In the genomic region with DNA sequence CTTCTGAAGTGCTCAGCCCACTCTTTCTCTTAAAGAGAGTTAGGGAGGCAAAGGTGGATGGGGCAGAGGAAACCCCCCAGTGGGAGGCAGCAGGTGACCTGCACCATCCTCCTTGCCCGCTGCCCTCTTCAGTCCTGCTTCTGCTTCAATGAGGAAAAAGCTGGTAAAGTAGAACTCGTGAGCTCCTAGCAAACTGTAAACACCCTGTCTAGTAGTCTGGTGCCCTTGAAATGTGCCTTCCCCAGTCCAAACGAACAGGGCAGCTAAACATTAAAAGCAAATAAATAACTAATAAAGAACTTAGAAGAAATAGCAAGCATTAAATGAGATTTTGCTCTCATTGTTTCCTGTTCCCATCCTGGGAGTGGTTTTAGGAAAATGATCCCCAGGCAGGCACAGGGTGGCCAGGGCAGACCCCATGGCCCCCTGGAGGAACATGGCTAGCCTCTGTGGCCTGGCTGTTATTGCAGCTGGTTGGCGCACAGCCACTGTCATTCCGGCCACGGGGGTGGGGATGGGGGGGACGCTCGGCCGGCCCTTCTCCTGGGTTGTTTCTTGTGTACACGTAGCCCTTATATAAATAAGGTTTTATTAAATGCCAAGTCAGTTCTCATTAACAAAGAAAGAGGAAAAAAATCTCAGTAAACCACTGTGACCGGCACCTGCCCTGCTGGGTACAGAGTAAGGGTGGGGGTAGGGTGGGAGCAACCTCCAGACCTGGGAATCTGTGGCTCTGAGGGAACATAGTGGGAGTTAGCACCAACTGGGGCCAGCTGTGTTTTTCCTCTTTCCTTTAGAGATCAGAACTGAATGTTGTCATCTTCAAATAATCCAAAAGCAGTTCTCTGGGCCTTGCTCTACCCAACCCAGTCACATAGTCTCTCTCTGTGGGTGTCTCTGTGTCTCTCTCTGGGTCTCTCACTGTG, we compare ENCODE assay signal across 9 mouse cellular contexts. TPM values are rescaled to one million over a fixed set of nuclear protein-coding genes. Genes with fewer than 3 reads are reported as not detected.
DNase-seq lines count a peak whose midpoint lies in the region; ATAC-seq and TF ChIP-seq lines count a peak whose summit lies in the region.
"Had no signal": no experiment of that assay in that cellular context is flagged by ENCODE, and none has a peak within 500 bp of the region (broad histone marks: within the 10 kb centered on the region; RNA-seq: fewer than 3 reads in every experiment).

No protein-coding gene starts in this region.

- no peak overlapping the region for H3K4me3 ChIP-seq in liver, adult 2 months (ENCODE audit: insufficient read depth, low read depth, low read length)
- no peak overlapping the region for H3K4me3 ChIP-seq in liver, embryonic 11.5 days (ENCODE audit: low read depth, low read length)
- H3K4me3 ChIP-seq in embryonic facial prominence, embryonic 15.5 days (replicated peaks) = no peak overlapping the region
- no peak overlapping the region for H3K4me3 ChIP-seq in hindbrain, embryonic 16.5 days (ENCODE audit: low read length)
- H3K4me3 ChIP-seq in limb, embryonic 15.5 days = no peak overlapping the region
- H3K4me3 ChIP-seq in forebrain, embryonic 12.5 days (replicated peaks) = no peak overlapping the region

- no peaks in the 10 kb centered on the region for H3K79me2 ChIP-seq in liver, adult 2 months (ENCODE audit: control insufficient read depth, insufficient read depth, low read length)

- peak overlapping the region; percentile 96 for H3K27ac ChIP-seq in liver, adult 2 months (replicated peaks; ENCODE audit: insufficient read depth, low read depth, low read length)
- no peak overlapping the region for H3K27ac ChIP-seq in liver, embryonic 11.5 days (ENCODE audit: low read depth, low read length)
- H3K27ac ChIP-seq in embryonic facial prominence, embryonic 15.5 days (replicated peaks) = no peak overlapping the region; the same call in 1 of the 2 replicates
- H3K27ac ChIP-seq in hindbrain, embryonic 16.5 days (ENCODE audit: low read depth, low read length) = no peak overlapping the region
- 0 out of 2 replicates have a peak overlapping the region, but pooled peaks have one; percentile 17 for H3K27ac ChIP-seq in limb, embryonic 15.5 days
- H3K27ac ChIP-seq in forebrain, embryonic 12.5 days = no peak overlapping the region

- DNase-seq in liver, adult 2 months (ENCODE audit: extremely low read depth, low read depth, low spot score) = peak; percentile 70
- DNase-seq in liver, embryonic 11.5 days (ENCODE audit: low spot score) = no peak
- DNase-seq in frontal cortex, adult 2 months (ENCODE audit: extremely low spot score in 1 of 2, low spot score in 1 of 2) = no peak
- DNase-seq in frontal cortex, postnatal 25 days (ENCODE audit: low spot score in 2 of 2) = no peak

- H3K9me3 ChIP-seq in liver, embryonic 11.5 days (ENCODE audit: control insufficient read depth, low read length) = no peaks in the 10 kb centered on the region
- no peaks in the 10 kb centered on the region for H3K9me3 ChIP-seq in embryonic facial prominence, embryonic 15.5 days (replicated peaks)
- no peaks in the 10 kb centered on the region for H3K9me3 ChIP-seq in hindbrain, embryonic 16.5 days (ENCODE audit: control insufficient read depth, low read length)
- no peaks in the 10 kb centered on the region for H3K9me3 ChIP-seq in limb, embryonic 15.5 days
- H3K9me3 ChIP-seq in forebrain, embryonic 12.5 days = no peaks in the 10 kb centered on the region

- H3K4me2 ChIP-seq in liver, embryonic 11.5 days = no peak overlapping the region
- H3K4me2 ChIP-seq in embryonic facial prominence, embryonic 15.5 days (replicated peaks) = no peak overlapping the region
- H3K4me2 ChIP-seq in hindbrain, embryonic 16.5 days (ENCODE audit: low read length) = no peak overlapping the region
- no peak overlapping the region for H3K4me2 ChIP-seq in limb, embryonic 15.5 days
- no peak overlapping the region for H3K4me2 ChIP-seq in forebrain, embryonic 12.5 days

- H3K9ac ChIP-seq in liver, adult 2 months (ENCODE audit: low read depth, low read length) = peak overlapping the region; percentile 50; the same call in 1 of the 2 replicates
- no peak overlapping the region for H3K9ac ChIP-seq in liver, embryonic 11.5 days (ENCODE audit: low read depth, low read length)
- no peak overlapping the region for H3K9ac ChIP-seq in embryonic facial prominence, embryonic 15.5 days
- no peak overlapping the region for H3K9ac ChIP-seq in hindbrain, embryonic 16.5 days (ENCODE audit: low read depth, low read length)
- no peak overlapping the region for H3K9ac ChIP-seq in limb, embryonic 15.5 days
- H3K9ac ChIP-seq in forebrain, embryonic 12.5 days = no peak overlapping the region

- H3K36me3 ChIP-seq in liver, adult 2 months (ENCODE audit: control insufficient read depth, insufficient read depth, low read length) = no peaks in the 10 kb centered on the region
- no peaks in the 10 kb centered on the region for H3K36me3 ChIP-seq in liver, embryonic 11.5 days (ENCODE audit: control insufficient read depth, insufficient read depth, low read length)
- H3K36me3 ChIP-seq in embryonic facial prominence, embryonic 15.5 days = no peaks in the 10 kb centered on the region
- no peaks in the 10 kb centered on the region for H3K36me3 ChIP-seq in hindbrain, embryonic 16.5 days (ENCODE audit: control insufficient read depth, insufficient read depth, low read length)
- no peaks in the 10 kb centered on the region for H3K36me3 ChIP-seq in limb, embryonic 15.5 days
- H3K36me3 ChIP-seq in forebrain, embryonic 12.5 days (replicated peaks) = no peaks in the 10 kb centered on the region

- H3K27me3 ChIP-seq in liver, adult 2 months (ENCODE audit: control insufficient read depth, insufficient read depth, low read length) = no peaks in the 10 kb centered on the region
- H3K27me3 ChIP-seq in liver, embryonic 11.5 days (replicated peaks; ENCODE audit: control insufficient read depth, insufficient read depth, low read length) = no peaks in the 10 kb centered on the region
- no peaks in the 10 kb centered on the region for H3K27me3 ChIP-seq in embryonic facial prominence, embryonic 15.5 days
- no peaks in the 10 kb centered on the region for H3K27me3 ChIP-seq in hindbrain, embryonic 16.5 days (replicated peaks; ENCODE audit: control insufficient read depth, insufficient read depth, low read length)
- no peaks in the 10 kb centered on the region for H3K27me3 ChIP-seq in limb, embryonic 15.5 days
- H3K27me3 ChIP-seq in forebrain, embryonic 12.5 days = peaks cover 43% of the 10 kb centered on the region
- H3K27me3 ChIP-seq: Patski had no signal

- no peak for ATAC-seq in liver, embryonic 11.5 days (replicated peaks; ENCODE audit: low FRiP score)
- peak; percentile 48; the same call in 1 of the 2 replicates for ATAC-seq in embryonic facial prominence, embryonic 15.5 days (ENCODE audit: insufficient number of reproducible peaks, low FRiP score, low TSS enrichment, low read depth)
- ATAC-seq in hindbrain, embryonic 16.5 days = peak; percentile 48; the same call in 1 of the 2 replicates
- ATAC-seq in limb, embryonic 15.5 days (ENCODE audit: insufficient number of reproducible peaks, low FRiP score, low TSS enrichment, low read depth) = peak; percentile 41; the same call in 1 of the 2 replicates
- ATAC-seq in forebrain, embryonic 12.5 days (ENCODE audit: low FRiP score) = no peak
- ATAC-seq: Patski had no signal

- WGBS in liver, adult 2 months = 19% methylated on average over 11 of the region's 11 CpGs
- 62% methylated on average over 11 of the region's 11 CpGs for WGBS in liver, embryonic 11.5 days
- 48% methylated on average over 11 of the region's 11 CpGs for WGBS in embryonic facial prominence, embryonic 15.5 days
- WGBS in hindbrain, embryonic 16.5 days = 49% methylated on average over 11 of the region's 11 CpGs
- 28% methylated on average over 11 of the region's 11 CpGs for WGBS in limb, embryonic 15.5 days
- WGBS in forebrain, embryonic 12.5 days = 61% methylated on average over 11 of the region's 11 CpGs

- H3K4me1 ChIP-seq in liver, adult 2 months (ENCODE audit: control insufficient read depth, insufficient read depth, low read length) = peaks cover 17% of the 10 kb centered on the region
- peaks cover 8% of the 10 kb centered on the region; the same call in 1 of the 2 replicates for H3K4me1 ChIP-seq in liver, embryonic 11.5 days (replicated peaks; ENCODE audit: control insufficient read depth, insufficient read depth, low read length)
- peaks cover 24% of the 10 kb centered on the region for H3K4me1 ChIP-seq in embryonic facial prominence, embryonic 15.5 days
- H3K4me1 ChIP-seq in hindbrain, embryonic 16.5 days (ENCODE audit: control insufficient read depth, insufficient read depth, low read depth, low read length) = peaks cover 4% of the 10 kb centered on the region; the same call in 1 of the 2 replicates
- H3K4me1 ChIP-seq in limb, embryonic 15.5 days = peaks cover 26% of the 10 kb centered on the region
- H3K4me1 ChIP-seq in forebrain, embryonic 12.5 days = 0 out of 2 replicates have a peak, but pooled peaks cover under 1% of the 10 kb centered on the region

- TF ChIP-seq CTCF in liver, adult 2 months (IDR thresholded peaks at IDR 0.05; ENCODE audit: low read depth, low read length) = no peak

- no peak for TF ChIP-seq POLR2A in liver, adult 2 months (IDR thresholded peaks at IDR 0.05; ENCODE audit: extremely low read depth, insufficient read depth, low read length)

RNA-seq across cellular contexts. Expression of gene Abca4, which starts 28.7 kb away (rescaled TPM):
- 0.20 and 0.37 TPM in 2 replicates for total RNA-seq in liver, adult 2 months (2014; rRNA removed)
- polyA plus RNA-seq in liver, adult 2 months (2012; rRNA removed) = 0.05 and 0.10 TPM in 2 replicates
- polyA plus RNA-seq in liver, embryonic 11.5 days (2014; fragmentation: Nextera tagmentation; extraction: Ambion mirVana) = 1.3 and 3.2 TPM in 2 replicates
- 1.3 and 1.6 TPM in 2 replicates for polyA plus RNA-seq in embryonic facial prominence, embryonic 15.5 days (2015; fragmentation: Nextera tagmentation; extraction: Ambion mirVana)
- 3.7 and 4.1 TPM in 2 replicates for polyA plus RNA-seq in hindbrain, embryonic 16.5 days (2015; fragmentation: Nextera tagmentation; extraction: Ambion mirVana)
- 1.0 and 1.2 TPM in 2 replicates for polyA plus RNA-seq in limb, embryonic 15.5 days (2015; fragmentation: Nextera tagmentation; extraction: Ambion mirVana)
- 1.1 and 1.2 TPM in 2 replicates for polyA plus RNA-seq in forebrain, embryonic 12.5 days (2016; fragmentation: Nextera tagmentation; extraction: Ambion mirVana)
- polyA plus RNA-seq in frontal cortex, adult 2 months (2012; rRNA removed) = 4.0 and 5.0 TPM in 2 replicates

Comparison
In these comparisons a context has a peak if more than half of its experiments do, and no peak if none do; other contexts are left out.
1. H3K27ac ChIP-seq: peak in liver, adult 2 months (single experiment) and limb, embryonic 15.5 days (single experiment); none in liver, embryonic 11.5 days (single experiment), embryonic facial prominence, embryonic 15.5 days (single experiment), hindbrain, embryonic 16.5 days (single experiment) and forebrain, embryonic 12.5 days (single experiment).
2. ATAC-seq: peak in embryonic facial prominence, embryonic 15.5 days (single experiment), hindbrain, embryonic 16.5 days (single experiment) and limb, embryonic 15.5 days (single experiment); none in liver, embryonic 11.5 days (single experiment) and forebrain, embryonic 12.5 days (single experiment).